ENCODE assay signal across 25 mouse cellular contexts in genomic region chr6:119570797-119571196, GRCm38 (mm10). TPM values are rescaled to one million over a fixed set of nuclear protein-coding genes. Genes with fewer than 3 reads are reported as not detected.
DNase-seq lines count a peak whose midpoint lies in the region; ATAC-seq and TF ChIP-seq lines count a peak whose summit lies in the region.
"Had no signal": no experiment of that assay in that cellular context is flagged by ENCODE, and none has a peak within 500 bp of the region (broad histone marks: within the 10 kb centered on the region; RNA-seq: fewer than 3 reads in every experiment).

No protein-coding gene starts in this region.

- no peaks in the 10 kb centered on the region for H3K9me3 ChIP-seq in lung, embryonic 14.5 days (ENCODE audit: low read depth, low read length)
- H3K9me3 ChIP-seq: embryonic facial prominence, embryonic 13.5 days; forebrain, embryonic 10.5 days; heart, embryonic 12.5 days; heart, embryonic 15.5 days; hindbrain, embryonic 10.5 days; hindbrain, embryonic 13.5 days had no signal

- WGBS in lung, embryonic 14.5 days, result 54% methylated on average over 4 of the region's 4 CpGs
- 70% methylated on average over 4 of the region's 4 CpGs for WGBS in lung, adult 2 months

- H3K4me1 ChIP-seq in lung, embryonic 14.5 days (ENCODE audit: insufficient read depth), result no peaks in the 10 kb centered on the region; the same call in 1 of the 2 replicates
- no peaks in the 10 kb centered on the region; the same call in 1 of the 2 replicates for H3K4me1 ChIP-seq in lung, adult 2 months (ENCODE audit: control insufficient read depth, insufficient read depth, low read length)
- H3K4me1 ChIP-seq in testis, adult 2 months (ENCODE audit: control insufficient read depth, insufficient read depth, low read length), result no peaks in the 10 kb centered on the region
- H3K4me1 ChIP-seq: embryonic facial prominence, embryonic 13.5 days had no signal

- TF ChIP-seq CTCF in lung, embryonic 14.5 days (IDR thresholded peaks at IDR 0.05; ENCODE audit: low read depth), result no peak
- no peak for TF ChIP-seq CTCF in lung, adult 2 months (IDR thresholded peaks at IDR 0.05; ENCODE audit: insufficient read depth, low read length)
- no peak for TF ChIP-seq CTCF in testis, adult 2 months (IDR thresholded peaks at IDR 0.05; ENCODE audit: control insufficient read depth, insufficient read depth, insufficient replicate concordance, low read depth, low read length)

- no peak overlapping the region for H3K4me2 ChIP-seq in lung, embryonic 14.5 days
- H3K4me2 ChIP-seq: embryonic facial prominence, embryonic 13.5 days; heart, embryonic 12.5 days; heart, embryonic 15.5 days; hindbrain, embryonic 13.5 days had no signal

- H3K36me3 ChIP-seq in lung, embryonic 14.5 days (ENCODE audit: insufficient read depth), result peaks cover 25% of the 10 kb centered on the region
- no peaks in the 10 kb centered on the region for H3K36me3 ChIP-seq in testis, adult 2 months (ENCODE audit: control insufficient read depth, insufficient read depth, low read length)

- DNase-seq in lung, embryonic 14.5 days, result peak; percentile 49
- DNase-seq in lung, adult 2 months, result no peak
- DNase-seq in testis, postnatal 10 days (ENCODE audit: low spot score), result no peak
- peak; percentile 14 for DNase-seq in thymus, postnatal 25 days
- DNase-seq in thymus, postnatal 4 days, result peak; percentile 41
- DNase-seq: adrenal gland, adult 2 months; adrenal gland, postnatal 14 days; cerebellum, adult 11 months; cerebellum, adult 2 months; cerebellum, adult 9-11 months; cerebellum, postnatal 25 days; gastrocnemius, postnatal 25 days; heart, adult 18-20 months; heart, postnatal 10 days; heart, postnatal 36 days had no signal

- no peak overlapping the region for H3K4me3 ChIP-seq in lung, embryonic 14.5 days (ENCODE audit: low read depth, low read length)
- no peak overlapping the region for H3K4me3 ChIP-seq in lung, adult 2 months (replicated peaks; ENCODE audit: extremely low read depth, low read depth, low read length)
- H3K4me3 ChIP-seq in testis, adult 2 months (ENCODE audit: control insufficient read depth, low read depth, low read length), result peak overlapping the region; percentile 51
- H3K4me3 ChIP-seq: embryonic facial prominence, embryonic 13.5 days; forebrain, embryonic 10.5 days; heart, embryonic 12.5 days; heart, embryonic 15.5 days; hindbrain, embryonic 10.5 days; hindbrain, embryonic 13.5 days had no signal

- no peak for TF ChIP-seq POLR2A in lung, adult 2 months (IDR thresholded peaks at IDR 0.05; ENCODE audit: borderline replicate concordance, extremely low read depth, low read depth, low read length)
- no peak for TF ChIP-seq POLR2A in testis, adult 2 months (IDR thresholded peaks at IDR 0.05; ENCODE audit: control insufficient read depth, low read depth, low read length)

- no peaks in the 10 kb centered on the region for H3K27me3 ChIP-seq in lung, embryonic 14.5 days (ENCODE audit: insufficient read depth, low read length)
- H3K27me3 ChIP-seq in testis, adult 2 months (ENCODE audit: control insufficient read depth, insufficient read depth, low read length), result no peaks in the 10 kb centered on the region
- H3K27me3 ChIP-seq: embryonic facial prominence, embryonic 13.5 days; heart, embryonic 12.5 days; heart, embryonic 15.5 days; hindbrain, embryonic 13.5 days had no signal

- no peak for ATAC-seq in lung, embryonic 14.5 days (ENCODE audit: insufficient read depth)
- ATAC-seq: CD4-positive, CD25-positive, alpha-beta regulatory T cell, adult 4 months; forebrain, embryonic 14.5 days; hindbrain, embryonic 16.5 days had no signal

- no peak overlapping the region for H3K27ac ChIP-seq in lung, embryonic 14.5 days (ENCODE audit: low read depth)
- H3K27ac ChIP-seq in testis, adult 2 months (ENCODE audit: control insufficient read depth, insufficient read depth, low read depth, low read length), result no peak overlapping the region
- H3K27ac ChIP-seq: embryonic facial prominence, embryonic 13.5 days; forebrain, embryonic 10.5 days; heart, embryonic 15.5 days; hindbrain, embryonic 10.5 days; hindbrain, embryonic 13.5 days had no signal

- no peak overlapping the region for H3K9ac ChIP-seq in lung, embryonic 14.5 days
- H3K9ac ChIP-seq: embryonic facial prominence, embryonic 13.5 days; heart, embryonic 12.5 days; heart, embryonic 15.5 days; hindbrain, embryonic 13.5 days had no signal

RNA-seq across cellular contexts. Expression of gene Wnt5b, which starts 26.6 kb away (rescaled TPM):
- 6.8 and 7.4 TPM in 2 replicates for polyA plus RNA-seq in lung, embryonic 14.5 days (2014; fragmentation: Nextera tagmentation; extraction: Ambion mirVana)
- polyA plus RNA-seq in lung, adult 2 months (2012; rRNA removed), result 3.2 and 4.7 TPM in 2 replicates
- polyA plus RNA-seq in testis, adult 2 months (2012; rRNA removed), result 3.8 and 3.9 TPM in 2 replicates

Comparison
In these comparisons a context has a peak if more than half of its experiments do, and no peak if none do; other contexts are left out.
1. DNase-seq: peak in lung, embryonic 14.5 days (single experiment), thymus, postnatal 25 days (single experiment) and thymus, postnatal 4 days (single experiment); none in lung, adult 2 months (single experiment) and testis, postnatal 10 days (single experiment).